Mouse (Mus musculus): ENCODE results near the gene Med13.

DNA sequence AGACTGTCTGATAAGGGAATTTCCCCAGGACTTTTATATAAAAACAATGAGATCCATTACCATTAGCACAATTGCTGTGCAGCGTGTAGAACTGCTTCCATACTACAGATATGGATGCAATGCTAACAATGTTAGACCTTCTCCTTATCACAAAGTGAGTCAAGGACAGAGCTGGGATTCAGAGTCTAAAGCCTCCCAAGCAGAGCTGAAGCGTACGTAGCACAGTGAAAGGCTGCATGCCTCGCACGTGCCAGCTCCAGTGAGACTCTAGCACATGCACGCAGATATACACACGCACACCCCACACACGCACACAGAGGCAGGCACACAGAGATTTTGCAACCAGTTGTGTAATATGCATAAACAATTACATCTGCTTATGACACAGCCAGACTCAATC, 71.7 kb downstream of the Med13 start:
- TF ChIP-seq CTCF (IDR thresholded peaks at IDR 0.05; ENCODE audit: low read depth, low read length): no peak
- TF ChIP-seq POLR2AphosphoS5 (IDR thresholded peaks at IDR 0.05; ENCODE audit: insufficient replicate concordance, low read depth, low read length): no peak
- TF ChIP-seq GATA1 (IDR thresholded peaks at IDR 0.05; ENCODE audit: borderline replicate concordance, low read length): no peak

All from G1E (cell line).